Mouse (Mus musculus) heart, postnatal 0 days (tissue): ENCODE results near the gene 9330159F19Rik.

Source experiments
- CTCF ChIP-seq: IDR thresholded peaks from 2 replicates; pipeline ENCODE4 v1.5.1; 2016; ENCODE audit warnings: antibody characterized with exemption, control low read depth, low read depth
- EP300 ChIP-seq: IDR thresholded peaks from 2 replicates; pipeline ENCODE4 v1.6.1; 2016; ENCODE audit warnings: antibody characterized with exemption, low read depth

DNA sequence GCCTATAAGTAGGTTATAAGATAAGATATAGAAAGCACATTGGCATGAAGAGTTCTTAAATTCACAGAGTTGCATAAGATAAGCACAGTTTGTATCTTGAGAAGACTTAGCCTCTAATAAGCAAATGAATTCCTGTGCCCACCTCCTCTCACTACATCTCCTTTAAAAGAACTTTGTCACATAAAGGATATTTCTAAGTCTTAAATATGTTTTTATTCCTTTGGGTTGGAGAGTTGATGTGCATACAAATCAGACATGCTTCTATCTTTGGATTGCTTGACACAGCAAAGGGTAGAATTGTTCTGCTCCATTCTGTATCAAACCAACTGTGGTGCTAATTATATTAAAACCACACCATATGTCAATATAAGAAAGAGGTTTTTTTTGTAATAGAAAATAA lies 17.6 kb upstream of the 9330159F19Rik start:
- TF ChIP-seq EP300 (no peak), CTCF (no peak)
